Mouse (Mus musculus): ENCODE results near the gene Cyp46a1.

GRCm38 (mm10) chr12:108294620-108295019, 39.6 kb upstream of the Cyp46a1 start:
- TF ChIP-seq POLR2A (IDR thresholded peaks at IDR 0.05; ENCODE audit: borderline replicate concordance, control insufficient read depth, low read depth, low read length) (no peak), CTCF (IDR thresholded peaks at IDR 0.05; ENCODE audit: control insufficient read depth, insufficient read depth, low read length) (no peak)

All from bone marrow, adult 2 months (tissue).